Mouse (Mus musculus) hindbrain, embryonic 15.5 days (tissue): ENCODE measurements at regions not wholly inside any gene's neighbourhood (a gene's known extent, or its start where the extent isn't known, plus 50 kb on each side); places are given as distances from the start of the nearest gene placed in this dataset.
A peak's percentile ranks its signal among the peaks of the same experiment; 100 is the strongest.
"Not testable (repeated sequence)": the region's sequence is repeated elsewhere in the genome, so short reads cannot be mapped to it uniquely, and the experiment has no call there.

Source experiments
- ATAC-seq: fragments of 200-750 bp; cut with Nextera tagmentation; 2 replicates; pipeline ENCODE4 v1.8.0; 2017; ENCODE audit warnings: low read depth, moderate number of reproducible peaks, moderate TSS enrichment; ENCODE audit not compliant: low FRiP score
- H3K27ac ChIP-seq: fragments of 300-500 bp; sonication (generic); replicated peaks from 2 replicates; pipeline ENCODE4 v1.5.1; 2015; ENCODE audit warnings: mild to moderate bottlenecking, inconsistent platforms
- H3K27me3 ChIP-seq: fragments of 300-500 bp; sonication (generic); 2 replicates; pipeline ENCODE4 v1.6.1; 2015; ENCODE audit warnings: control low read depth, inconsistent platforms
- H3K36me3 ChIP-seq: fragments of 300-500 bp; sonication (generic); 2 replicates; pipeline ENCODE4 v1.6.1; 2015; ENCODE audit warnings: control low read depth, inconsistent platforms
- H3K4me1 ChIP-seq: fragments of 300-500 bp; sonication (generic); replicated peaks from 2 replicates; pipeline ENCODE4 v1.6.1; 2015; ENCODE audit warnings: control low read depth, inconsistent platforms
- H3K4me2 ChIP-seq: fragments of 300-500 bp; sonication (generic); 2 replicates; pipeline ENCODE4 v1.6.1; 2015; ENCODE audit warnings: moderate library complexity, mild to moderate bottlenecking, inconsistent platforms
- H3K4me3 ChIP-seq: fragments of 300-500 bp; sonication (generic); 2 replicates; pipeline ENCODE4 v1.5.1; 2015; ENCODE audit warnings: mild to moderate bottlenecking, inconsistent platforms
- H3K9ac ChIP-seq: fragments of 300-500 bp; sonication (generic); 2 replicates; pipeline ENCODE4 v1.6.1; 2015; ENCODE audit warnings: inconsistent platforms
- H3K9me3 ChIP-seq: fragments of 300-500 bp; sonication (generic); 2 replicates; pipeline ENCODE4 v1.6.1; 2016; ENCODE audit warnings: control low read depth, inconsistent platforms
- WGBS: fragments of 180-500 bp; shearing (Covaris S2); methylation state at CpG from one replicate; pipeline ENCODE4 v1.1.7; 2015; 5-methylcytosine and 5-hydroxymethylcytosine counted together

DNA sequence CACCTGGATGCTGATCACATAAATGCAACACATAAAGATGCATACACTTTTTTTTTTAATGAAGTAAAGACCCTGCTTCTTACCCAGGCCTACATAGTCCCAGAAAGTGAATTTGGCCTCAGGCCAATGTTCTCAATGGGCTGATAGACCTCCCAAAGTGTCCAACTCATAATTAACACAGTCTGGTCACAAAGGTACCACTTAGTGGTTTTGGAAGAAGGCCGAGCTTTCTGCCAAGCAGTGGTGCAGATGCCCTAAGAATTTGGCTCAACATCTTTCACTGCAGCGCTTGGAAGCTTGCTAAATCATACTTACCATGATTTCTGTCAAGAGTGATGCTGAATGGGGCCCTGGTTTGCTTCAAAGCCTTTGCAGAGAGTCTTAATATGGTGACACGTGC is 706.4 kb upstream of the Rag2 start:
- H3K36me3 ChIP-seq, result no peaks in the 10 kb centered on the region
- H3K9ac ChIP-seq, result no peak overlapping the region
- H3K4me2 ChIP-seq, result no peak overlapping the region
- WGBS, result 71% methylated on average over 3 of the region's 3 CpGs
- peak; percentile 38; the same call in 1 of the 2 replicates for ATAC-seq
- H3K27me3 ChIP-seq, result no peaks in the 10 kb centered on the region
- H3K9me3 ChIP-seq, result no peaks in the 10 kb centered on the region
- no peak overlapping the region for H3K4me3 ChIP-seq
- H3K27ac ChIP-seq, result no peak overlapping the region
- no peaks in the 10 kb centered on the region for H3K4me1 ChIP-seq

- Histone ChIP-seq H3K4me2 (no peak overlapping the region), H3K9ac (no peak overlapping the region), H3K27me3 (no peaks in the 10 kb centered on the region), H3K4me3 (no peak overlapping the region), H3K9me3 (no peaks in the 10 kb centered on the region), H3K4me1 (no peaks in the 10 kb centered on the region), H3K36me3 (no peaks in the 10 kb centered on the region), H3K27ac (no peak overlapping the region)
- ATAC-seq, result no peak
- 87% methylated on average over 1 of the region's 1 CpGs for WGBS
These were observed 704.8 kb upstream of the Rag2 start for GRCm38 (mm10) chr2:100919537-100920212.

GRCm38 (mm10) chr2:100948632-100949031 is 675.9 kb upstream of the Rag2 start:
- not testable (repeated sequence) for H3K9me3 ChIP-seq, H3K4me3 ChIP-seq, H3K27me3 ChIP-seq, H3K27ac ChIP-seq, H3K36me3 ChIP-seq, H3K4me1 ChIP-seq, ATAC-seq, H3K4me2 ChIP-seq, H3K9ac ChIP-seq
- 45% methylated on average over 3 of the region's 3 CpGs for WGBS

GRCm38 (mm10) chr2:100959412-100959811 is 665.1 kb upstream of the Rag2 start:
- no peak for ATAC-seq
- H3K9ac ChIP-seq, result no peak overlapping the region
- H3K4me3 ChIP-seq, result no peak overlapping the region
- no peaks in the 10 kb centered on the region for H3K27me3 ChIP-seq
- H3K27ac ChIP-seq, result no peak overlapping the region
- 94% methylated on average over 1 of the region's 1 CpGs for WGBS
- H3K9me3 ChIP-seq, result no peaks in the 10 kb centered on the region
- H3K36me3 ChIP-seq, result no peaks in the 10 kb centered on the region
- no peaks in the 10 kb centered on the region for H3K4me1 ChIP-seq
- no peak overlapping the region for H3K4me2 ChIP-seq

- 96% methylated on average over 2 of the region's 2 CpGs for WGBS
- no peak for ATAC-seq
- Histone ChIP-seq H3K36me3 (no peaks in the 10 kb centered on the region), H3K9me3 (no peaks in the 10 kb centered on the region), H3K27ac (no peak overlapping the region), H3K4me2 (no peak overlapping the region), H3K4me1 (no peaks in the 10 kb centered on the region), H3K9ac (no peak overlapping the region), H3K4me3 (no peak overlapping the region), H3K27me3 (no peaks in the 10 kb centered on the region)
These were observed 659.9 kb upstream of the Rag2 start for GRCm38 (mm10) chr2:100964584-100964983.

GRCm38 (mm10) chr2:100977202-100977601 is 647.3 kb upstream of the Rag2 start:
- H3K9me3 ChIP-seq, result no peaks in the 10 kb centered on the region
- H3K9ac ChIP-seq, result no peak overlapping the region
- H3K27ac ChIP-seq, result no peak overlapping the region
- H3K27me3 ChIP-seq, result no peaks in the 10 kb centered on the region
- ATAC-seq, result no peak
- H3K36me3 ChIP-seq, result no peaks in the 10 kb centered on the region
- no peak overlapping the region for H3K4me2 ChIP-seq
- H3K4me1 ChIP-seq, result no peaks in the 10 kb centered on the region
- H3K4me3 ChIP-seq, result no peak overlapping the region

GRCm38 (mm10) chr2:100982362-100982761 is 642.2 kb upstream of the Rag2 start:
- Histone ChIP-seq H3K27ac (no peak overlapping the region), H3K4me3 (no peak overlapping the region), H3K4me2 (no peak overlapping the region), H3K9ac (no peak overlapping the region), H3K9me3 (no peaks in the 10 kb centered on the region), H3K27me3 (no peaks in the 10 kb centered on the region), H3K4me1 (no peaks in the 10 kb centered on the region), H3K36me3 (no peaks in the 10 kb centered on the region)
- 78% methylated on average over 1 of the region's 1 CpGs for WGBS
- no peak for ATAC-seq

- Histone ChIP-seq H3K4me2 (no peak overlapping the region), H3K27me3 (no peaks in the 10 kb centered on the region), H3K4me1 (no peaks in the 10 kb centered on the region), H3K9ac (no peak overlapping the region), H3K9me3 (no peaks in the 10 kb centered on the region), H3K4me3 (no peak overlapping the region), H3K36me3 (no peaks in the 10 kb centered on the region), H3K27ac (no peak overlapping the region)
- no peak for ATAC-seq
- 92% methylated on average over 3 of the region's 3 CpGs for WGBS
These were observed 609.2 kb upstream of the Rag2 start for GRCm38 (mm10) chr2:101015353-101015752.

DNA sequence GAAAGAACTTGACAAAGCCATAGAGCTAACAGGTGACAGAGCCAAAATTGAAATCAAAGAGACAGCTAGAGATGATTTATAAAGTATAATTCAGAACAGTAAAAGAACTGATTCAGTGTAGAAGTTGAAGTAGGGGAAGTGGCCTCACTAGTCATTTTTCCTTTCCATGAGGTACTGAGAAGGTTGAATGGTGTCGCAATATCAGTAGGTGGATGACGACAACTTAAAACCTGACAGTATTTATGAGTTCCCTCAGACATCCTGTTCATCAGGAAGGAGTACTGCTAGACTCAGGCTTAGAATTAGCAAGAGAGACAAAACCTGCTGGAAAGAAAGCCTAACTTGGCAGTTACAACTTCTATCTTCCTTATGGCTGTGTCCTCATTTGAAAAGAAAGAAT is 605.1 kb upstream of the Rag2 start:
- H3K4me2 ChIP-seq, result no peak overlapping the region
- H3K9ac ChIP-seq, result no peak overlapping the region
- no peak overlapping the region for H3K27ac ChIP-seq
- H3K4me3 ChIP-seq, result no peak overlapping the region
- no peaks in the 10 kb centered on the region for H3K4me1 ChIP-seq
- H3K27me3 ChIP-seq, result no peaks in the 10 kb centered on the region
- H3K36me3 ChIP-seq, result no peaks in the 10 kb centered on the region
- H3K9me3 ChIP-seq, result no peaks in the 10 kb centered on the region
- no peak for ATAC-seq
- WGBS, result 96% methylated on average over 2 of the region's 2 CpGs

DNA sequence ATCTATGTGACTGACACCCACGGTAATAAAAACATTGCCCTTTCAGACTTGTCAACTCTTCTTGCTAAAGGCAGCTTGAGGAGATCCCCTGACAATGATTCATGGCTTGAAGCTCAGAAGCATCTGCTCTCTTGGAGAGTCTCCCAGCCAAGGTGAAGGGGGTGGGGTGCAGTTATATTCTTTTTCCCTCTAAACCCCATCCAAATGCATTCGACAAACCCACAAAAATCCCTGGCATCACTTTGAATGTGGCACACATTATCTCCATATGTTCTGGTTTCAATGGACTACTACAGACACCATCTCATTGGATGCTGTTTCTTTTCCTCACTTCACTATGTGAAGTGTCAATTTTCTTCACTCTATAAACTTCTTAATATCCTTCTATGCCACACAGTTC is 603.0 kb upstream of the Rag2 start:
- ATAC-seq, result no peak
- no peak overlapping the region for H3K4me2 ChIP-seq
- H3K4me1 ChIP-seq, result no peaks in the 10 kb centered on the region
- no peak overlapping the region for H3K27ac ChIP-seq
- no peaks in the 10 kb centered on the region for H3K27me3 ChIP-seq
- H3K4me3 ChIP-seq, result no peak overlapping the region
- 69% methylated on average over 2 of the region's 2 CpGs for whole genome bisulfite sequencing
- no peaks in the 10 kb centered on the region for H3K36me3 ChIP-seq
- H3K9me3 ChIP-seq, result no peaks in the 10 kb centered on the region
- no peak overlapping the region for H3K9ac ChIP-seq

DNA sequence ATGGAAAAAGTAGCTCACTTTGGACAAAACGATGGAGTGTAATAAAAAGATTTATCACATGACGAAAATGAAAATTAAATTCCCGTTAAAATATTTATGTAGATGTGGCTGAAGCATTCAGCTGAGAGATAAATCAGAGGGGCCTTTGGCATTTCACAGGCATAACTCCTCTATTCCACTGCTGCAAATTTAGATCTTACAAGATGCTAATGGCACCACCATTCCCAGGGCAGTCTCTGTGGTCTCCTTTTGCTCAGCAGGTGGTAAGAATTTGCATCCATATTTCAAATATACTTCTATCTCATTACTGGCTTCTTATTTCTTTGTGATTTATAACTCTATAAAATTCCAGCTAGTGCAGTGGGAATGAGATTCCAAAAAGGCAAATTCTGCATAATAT is 581.5 kb upstream of the Rag2 start:
- Histone ChIP-seq H3K9ac (no peak overlapping the region), H3K4me3 (no peak overlapping the region), H3K27me3 (no peaks in the 10 kb centered on the region), H3K9me3 (no peaks in the 10 kb centered on the region), H3K4me2 (no peak overlapping the region), H3K27ac (no peak overlapping the region), H3K4me1 (no peaks in the 10 kb centered on the region), H3K36me3 (no peaks in the 10 kb centered on the region)
- no peak for ATAC-seq
- WGBS, result 72% methylated on average over 3 of the region's 3 CpGs

DNA sequence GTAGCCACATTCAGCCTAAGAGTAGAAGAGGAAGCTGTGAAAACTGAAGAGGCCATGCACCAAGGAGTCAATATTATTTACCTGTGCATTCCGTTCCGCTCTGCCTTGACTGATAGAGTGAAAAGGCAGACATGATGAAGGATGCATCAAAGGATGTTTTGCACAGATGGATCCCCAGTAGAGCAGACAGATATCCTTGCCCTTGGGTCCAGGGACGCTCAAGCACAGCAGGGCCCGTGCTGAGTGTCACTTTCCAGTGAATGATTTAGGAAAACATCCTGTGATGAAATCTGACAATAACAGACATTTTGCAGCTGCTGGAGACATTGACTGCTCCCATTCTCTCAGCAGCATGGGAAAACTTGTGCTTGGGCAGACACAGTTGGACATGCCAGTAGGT is 561.6 kb upstream of the Rag2 start:
- no peak overlapping the region for H3K4me2 ChIP-seq

GRCm38 (mm10) chr2:101074990-101075389 is 549.5 kb upstream of the Rag2 start:
- H3K4me1 ChIP-seq, result no peaks in the 10 kb centered on the region
- no peak overlapping the region for H3K9ac ChIP-seq
- H3K27me3 ChIP-seq, result no peaks in the 10 kb centered on the region
- no peak overlapping the region for H3K4me3 ChIP-seq
- no peaks in the 10 kb centered on the region for H3K36me3 ChIP-seq
- H3K9me3 ChIP-seq, result no peaks in the 10 kb centered on the region
- ATAC-seq, result no peak
- no peak overlapping the region for H3K27ac ChIP-seq
- H3K4me2 ChIP-seq, result no peak overlapping the region

More for the DNA sequence above, 561.6 kb upstream of the Rag2 start:
- Histone ChIP-seq H3K4me1 (no peaks in the 10 kb centered on the region), H3K9me3 (no peaks in the 10 kb centered on the region), H3K4me3 (no peak overlapping the region), H3K27ac (no peak overlapping the region), H3K27me3 (no peaks in the 10 kb centered on the region), H3K9ac (no peak overlapping the region), H3K36me3 (no peaks in the 10 kb centered on the region)
- no peak for ATAC-seq
- 78% methylated on average over 4 of the region's 4 CpGs for WGBS
